Mouse (Mus musculus): ENCODE measurements around the gene Mpeg1.

Gene Mpeg1

DNA sequence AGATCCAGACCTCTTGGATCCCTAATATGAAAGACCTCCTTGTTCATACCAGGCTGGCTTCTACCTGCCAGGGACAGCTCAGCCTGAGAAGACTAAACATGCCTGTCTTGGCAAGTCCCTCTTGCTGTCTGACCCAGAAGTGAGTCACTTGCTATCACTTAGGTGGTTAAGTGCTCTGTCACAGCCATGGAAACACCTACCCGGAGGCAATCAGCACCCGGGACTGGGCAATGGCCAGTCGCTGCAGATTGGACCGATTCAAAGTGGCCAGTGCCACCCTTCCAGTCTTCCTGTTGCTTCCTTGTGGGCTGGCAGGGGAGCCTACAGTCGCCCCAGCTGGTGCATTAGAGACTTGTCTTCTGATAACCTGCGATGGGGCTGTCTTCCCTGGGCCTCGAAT lies 31.1 kb downstream of the Mpeg1 start:
- no peak for DNase-seq (ENCODE audit: low read depth, low spot score)

- no peak for DNase-seq (ENCODE audit: low read depth, low spot score)
Observed at GRCm38 (mm10) chr19:12493453-12494186, 33.0 kb downstream of the Mpeg1 start.

DNA sequence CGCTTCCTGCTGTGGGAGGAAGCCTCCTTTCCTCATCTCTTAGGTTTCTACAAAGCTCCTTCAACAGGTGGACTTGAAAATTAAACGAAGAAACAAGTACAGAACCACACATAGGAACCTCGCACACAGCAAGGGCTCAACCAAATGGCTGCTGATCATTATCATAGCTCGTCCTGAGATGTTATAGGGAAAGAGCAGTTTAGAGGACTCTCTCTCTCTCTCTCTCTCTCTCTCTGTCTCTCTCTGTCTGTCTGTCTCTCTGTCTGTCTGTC lies 33.5 kb downstream of the Mpeg1 start:
- no peak for DNase-seq (ENCODE audit: low read depth, low spot score)

- DNase-seq (ENCODE audit: low read depth, low spot score): no peak
Observed at GRCm38 (mm10) chr19:12494972-12495535, 34.5 kb downstream of the Mpeg1 start.

GRCm38 (mm10) chr19:12496241-12496640 lies 35.7 kb downstream of the Mpeg1 start:
- DNase-seq (ENCODE audit: low read depth, low spot score): no peak

DNA sequence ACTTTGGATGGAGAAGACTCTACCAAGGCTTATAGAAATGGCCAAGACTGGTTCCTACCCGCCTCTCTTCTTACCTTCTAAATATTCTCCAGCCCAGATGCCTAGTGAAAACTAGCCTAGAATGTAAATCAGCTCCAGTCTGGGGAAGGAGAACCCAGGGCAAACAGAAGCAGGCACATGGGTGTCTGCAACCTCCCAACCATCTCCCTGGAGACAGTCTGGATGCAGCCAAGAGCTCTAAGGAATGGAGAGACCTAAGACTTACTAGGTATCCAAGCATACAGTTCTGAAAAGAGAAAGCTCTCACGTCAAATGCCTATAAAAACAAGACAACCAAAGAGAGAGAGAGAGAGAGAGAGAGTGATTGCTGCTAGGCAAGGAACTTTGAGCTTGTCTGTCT lies 37.3 kb downstream of the Mpeg1 start:
- no peak for DNase-seq (ENCODE audit: low read depth, low spot score)

GRCm38 (mm10) chr19:12498321-12498720 lies 37.7 kb downstream of the Mpeg1 start:
- no peak for DNase-seq (ENCODE audit: low read depth, low spot score)

DNA sequence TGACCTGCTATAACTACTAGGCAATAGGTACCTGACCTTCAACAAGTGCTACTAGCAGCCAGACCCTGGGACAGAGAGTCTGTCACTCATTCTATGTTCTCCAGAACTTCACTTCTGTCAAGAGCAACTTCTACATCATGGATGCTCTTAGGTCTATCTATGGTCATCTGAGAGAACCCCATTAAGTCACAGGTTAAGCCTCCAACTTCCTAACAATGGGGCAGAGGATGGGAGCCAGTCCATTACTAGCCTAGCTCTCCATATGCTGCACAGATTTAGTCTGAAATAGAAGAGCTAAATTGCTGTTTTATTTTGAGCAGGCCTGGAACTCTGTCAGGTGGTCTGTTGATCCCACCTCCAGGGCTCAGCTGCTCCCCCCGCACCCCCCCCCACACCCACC lies 38.4 kb downstream of the Mpeg1 start:
- DNase-seq (ENCODE audit: low read depth, low spot score): no peak

- no peak for DNase-seq (ENCODE audit: low read depth, low spot score)
Observed at GRCm38 (mm10) chr19:12499485-12499884, 38.9 kb downstream of the Mpeg1 start.

GRCm38 (mm10) chr19:12500124-12500523 lies 39.5 kb downstream of the Mpeg1 start:
- no peak for DNase-seq (ENCODE audit: low read depth, low spot score)

- peak; percentile 37 for DNase-seq (ENCODE audit: low read depth, low spot score)
Observed at GRCm38 (mm10) chr19:12500881-12501311, 40.3 kb downstream of the Mpeg1 start.

- DNase-seq (ENCODE audit: low read depth, low spot score): peak; percentile 96
Observed at GRCm38 (mm10) chr19:12501370-12502347, 41.1 kb downstream of the Mpeg1 start, which contains the start of gene Dtx4. Gene Dtx4, minus strand, starts transcription at chr19:12501454.

DNA sequence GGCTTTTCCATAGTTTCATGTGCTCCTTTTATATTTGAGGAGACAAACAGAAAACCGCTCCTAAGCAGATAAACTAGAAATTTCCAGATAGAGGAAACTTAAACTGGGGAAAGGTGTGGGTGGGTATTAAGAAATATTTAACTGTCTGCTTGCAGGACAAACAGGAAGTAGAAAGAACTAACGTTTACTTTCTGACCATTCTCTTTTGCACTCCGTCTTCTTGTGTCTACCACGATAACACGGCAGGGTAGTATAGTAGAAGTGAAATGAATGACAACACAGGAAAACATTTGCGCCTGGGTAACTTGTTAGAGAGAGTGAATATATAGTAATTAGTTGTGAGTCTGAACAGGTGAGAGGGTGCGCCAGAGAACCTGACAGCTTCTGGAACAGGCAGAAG lies 42.2 kb downstream of the Mpeg1 start:
- DNase-seq (ENCODE audit: low read depth, low spot score): no peak

DNA sequence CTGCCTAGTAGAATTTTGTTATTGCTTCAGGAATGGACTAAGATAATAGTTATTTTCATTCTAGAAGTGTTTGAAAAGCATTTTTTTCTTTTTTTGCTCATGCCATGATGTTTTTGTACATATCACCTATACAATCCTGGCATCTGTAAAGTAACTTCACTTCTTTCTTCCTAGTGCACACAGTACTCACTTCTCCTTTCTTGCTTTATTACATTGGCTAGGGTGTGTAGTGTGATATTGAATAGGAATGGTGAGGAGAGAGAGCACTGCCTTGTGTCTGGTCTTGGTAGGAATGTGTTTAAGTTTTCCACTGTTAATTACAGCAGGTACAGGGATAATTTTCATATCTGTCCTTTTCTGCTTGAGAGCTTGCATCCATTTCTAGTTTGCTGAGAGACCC lies 54.0 kb downstream of the Mpeg1 start:
- no peak for DNase-seq (ENCODE audit: low read depth, low spot score)

Measured in CD4-positive, CD25-positive, alpha-beta regulatory T cell, adult 2 months (primary cell).